Mouse (Mus musculus) CH12.LX (cell line): ENCODE measurements around the gene Doc2a. TPM values are rescaled to one million over a fixed set of nuclear protein-coding genes. Genes with fewer than 3 reads are reported as not detected.

ENCODE experiments used
- DNase-seq: peaks from one replicate; pipeline ENCODE4 v3.0.0-alpha.2; 2013; ENCODE audit errors: extremely low read depth
- H3K27ac ChIP-seq: 2 replicates; pipeline ENCODE4 v1.5.1; 2012; ENCODE audit warnings: low read depth, mild to moderate bottlenecking, control low read depth, moderate library complexity; ENCODE audit not compliant: insufficient read depth
- H3K27me3 ChIP-seq: replicated peaks from 2 replicates; pipeline ENCODE3; 2012; ENCODE audit warnings: inconsistent platforms
- H3K36me3 ChIP-seq, 2 experiments: replicated peaks in 1 of 2; 2 replicates each; pipeline versions ENCODE3 to v1.6.1; 2012; ENCODE audit warnings: inconsistent platforms in 1 of 2, low read length in 1 of 2, mild to moderate bottlenecking in 1 of 2, mixed read lengths in 1 of 2, moderate library complexity in 1 of 2; ENCODE audit not compliant: control insufficient read depth in 1 of 2, insufficient read depth in 1 of 2
- H3K4me1 ChIP-seq, 2 experiments: 2 replicates each; pipeline ENCODE4 v1.6.1; 2012; ENCODE audit warnings: inconsistent platforms in 1 of 2, moderate library complexity in 1 of 2; ENCODE audit not compliant: insufficient read depth in 2 of 2, control insufficient read depth in 1 of 2
- H3K4me2 ChIP-seq: 2 replicates; pipeline ENCODE4 v1.6.1; 2012; ENCODE audit warnings: low read depth, mild to moderate bottlenecking, control low read depth; ENCODE audit not compliant: poor library complexity, insufficient read depth, severe bottlenecking
- H3K4me3 ChIP-seq, 3 experiments: fragments of 150-350 bp in 1 of 3; sonication (generic) in 1 of 3; replicated peaks in 1 of 3; 2 replicates each; pipeline versions ENCODE3 to v1.5.1; 2011 to 2012; ENCODE audit warnings: low read depth in 2 of 3, low read length in 2 of 3, mild to moderate bottlenecking in 2 of 3, moderate library complexity in 2 of 3, control low read depth in 1 of 3, improper control_type of control experiment in 1 of 3, inconsistent platforms in 1 of 3, mixed read lengths in 1 of 3; ENCODE audit not compliant: poor library complexity in 1 of 3
- H3K79me2 ChIP-seq: replicated peaks from 2 replicates; pipeline ENCODE4 v1.6.1; 2012; ENCODE audit warnings: mild to moderate bottlenecking, moderate library complexity; ENCODE audit not compliant: control insufficient read depth, poor library complexity, insufficient read depth, severe bottlenecking; ENCODE audit errors: extremely low read depth
- H3K9ac ChIP-seq: 2 replicates; pipeline ENCODE4 v1.6.1; 2012; ENCODE audit warnings: low read depth, mild to moderate bottlenecking, control low read depth, moderate library complexity; ENCODE audit not compliant: insufficient read depth
- H3K9me3 ChIP-seq: replicated peaks from 2 replicates; pipeline ENCODE3; 2012; ENCODE audit warnings: low read length, inconsistent platforms, mixed read lengths
- BHLHE40 ChIP-seq: IDR thresholded peaks from 2 replicates; pipeline ENCODE4 v1.6.1; 2011; ENCODE audit warnings: mild to moderate bottlenecking, low read depth, low read length, improper control_type of control experiment
- CHD1 ChIP-seq: IDR thresholded peaks from 2 replicates; pipeline ENCODE4 v1.6.1; 2012; ENCODE audit warnings: low read depth, low read length, improper control_type of control experiment, inconsistent platforms
- CHD2 ChIP-seq: IDR thresholded peaks from 2 replicates; pipeline ENCODE4 v1.6.1; 2011; ENCODE audit warnings: low read length, improper control_type of control experiment
- CTCF ChIP-seq, 2 experiments: IDR thresholded peaks in 1 of 2; conservative IDR thresholded peaks in 1 of 2; 2 replicates each; pipeline ENCODE4 v1.5.1; 2011 to 2012; ENCODE audit warnings: low read depth in 2 of 2, low read length in 2 of 2, improper control_type of control experiment in 1 of 2, inconsistent platforms in 1 of 2, mild to moderate bottlenecking in 1 of 2, moderate library complexity in 1 of 2
- E2F4 ChIP-seq: IDR thresholded peaks from 2 replicates; pipeline ENCODE4 v1.6.1; 2011; ENCODE audit warnings: low read depth, low read length, improper control_type of control experiment; ENCODE audit not compliant: insufficient replicate concordance
- ELF1 ChIP-seq: IDR thresholded peaks from 2 replicates; pipeline ENCODE4 v1.6.1; 2014; ENCODE audit warnings: low read depth, mild to moderate bottlenecking, inconsistent platforms, low read length, improper control_type of control experiment
- ETS1 ChIP-seq: conservative IDR thresholded peaks from 2 replicates; pipeline ENCODE4 v1.6.1; 2012; ENCODE audit warnings: low read depth, mild to moderate bottlenecking, inconsistent platforms, low read length, improper control_type of control experiment, moderate library complexity
- GABPA ChIP-seq: IDR thresholded peaks from 2 replicates; pipeline ENCODE4 v1.6.1; 2012; ENCODE audit warnings: low read depth, low read length, improper control_type of control experiment, inconsistent platforms; ENCODE audit not compliant: insufficient replicate concordance
- HCFC1 ChIP-seq: IDR thresholded peaks from 2 replicates; pipeline ENCODE4 v1.6.1; 2012; ENCODE audit warnings: low read depth, mild to moderate bottlenecking, inconsistent platforms, low read length, improper control_type of control experiment
- IRF4 ChIP-seq: IDR thresholded peaks from 2 replicates; pipeline ENCODE4 v1.6.1; 2014; ENCODE audit warnings: low read depth, mild to moderate bottlenecking, inconsistent platforms, low read length, improper control_type of control experiment
- JUN ChIP-seq: IDR thresholded peaks from 2 replicates; pipeline ENCODE4 v1.6.1; 2011; ENCODE audit warnings: low read depth, mild to moderate bottlenecking, low read length, improper control_type of control experiment, moderate library complexity; ENCODE audit not compliant: insufficient read depth
- JUND ChIP-seq: conservative IDR thresholded peaks from 2 replicates; pipeline ENCODE4 v1.6.1; 2011; ENCODE audit warnings: low read depth, low read length, improper control_type of control experiment
- KAT2A ChIP-seq: IDR thresholded peaks from 2 replicates; pipeline ENCODE4 v1.6.1; 2012; ENCODE audit warnings: low read length, improper control_type of control experiment, inconsistent platforms; ENCODE audit not compliant: insufficient replicate concordance
- MAZ ChIP-seq: IDR thresholded peaks from 2 replicates; pipeline ENCODE4 v1.6.1; 2012; ENCODE audit warnings: low read depth, mild to moderate bottlenecking, inconsistent platforms, low read length, improper control_type of control experiment, moderate library complexity
- MEF2A ChIP-seq: IDR thresholded peaks from 2 replicates; pipeline ENCODE4 v1.6.1; 2014; ENCODE audit warnings: low read depth, mild to moderate bottlenecking, inconsistent platforms, low read length, improper control_type of control experiment, borderline replicate concordance
- MXI1 ChIP-seq: IDR thresholded peaks from 2 replicates; pipeline ENCODE4 v1.6.1; 2011; ENCODE audit warnings: mild to moderate bottlenecking, low read depth, low read length, improper control_type of control experiment
- MYC ChIP-seq: IDR thresholded peaks from 2 replicates; pipeline ENCODE4 v1.6.1; 2011; ENCODE audit warnings: low read depth, mild to moderate bottlenecking, improper control_type of control experiment, low read length
- NELFE ChIP-seq: IDR thresholded peaks from 2 replicates; pipeline ENCODE4 v1.6.1; 2011; ENCODE audit warnings: low read depth, low read length, improper control_type of control experiment
- NRF1 ChIP-seq: IDR thresholded peaks from 2 replicates; pipeline ENCODE4 v1.6.1; 2014; ENCODE audit warnings: low read depth, mild to moderate bottlenecking, inconsistent platforms, low read length, improper control_type of control experiment, moderate library complexity
- PAX5 ChIP-seq: IDR thresholded peaks from 2 replicates; pipeline ENCODE4 v1.6.1; 2012; ENCODE audit warnings: low read length, inconsistent platforms, mixed read lengths
- POLR2A ChIP-seq: IDR thresholded peaks from 2 replicates; pipeline ENCODE4 v1.6.1; 2011; ENCODE audit warnings: low read depth, mild to moderate bottlenecking, improper control_type of control experiment, low read length
- POLR2AphosphoS2 ChIP-seq: IDR thresholded peaks from 2 replicates; pipeline ENCODE4 v1.6.1; 2011; ENCODE audit warnings: low read depth, low read length, improper control_type of control experiment
- RAD21 ChIP-seq: IDR thresholded peaks from 2 replicates; pipeline ENCODE4 v1.6.1; 2011; ENCODE audit warnings: low read depth, mild to moderate bottlenecking, low read length, improper control_type of control experiment, moderate library complexity
- RCOR1 ChIP-seq: conservative IDR thresholded peaks from 2 replicates; pipeline ENCODE4 v1.6.1; 2012; ENCODE audit warnings: low read depth, mild to moderate bottlenecking, inconsistent platforms, low read length, improper control_type of control experiment
- SIN3A ChIP-seq: IDR thresholded peaks from 2 replicates; pipeline ENCODE4 v1.6.1; 2012; ENCODE audit warnings: low read length, improper control_type of control experiment, inconsistent platforms
- TBP ChIP-seq: conservative IDR thresholded peaks from 2 replicates; pipeline ENCODE4 v1.6.1; 2011; ENCODE audit warnings: low read depth, low read length, improper control_type of control experiment
- TCF12 ChIP-seq: IDR thresholded peaks from 2 replicates; pipeline ENCODE4 v1.6.1; 2014; ENCODE audit warnings: low read depth, mild to moderate bottlenecking, inconsistent platforms, low read length, improper control_type of control experiment
- UBTF ChIP-seq: IDR thresholded peaks from 2 replicates; pipeline ENCODE4 v1.6.1; 2012; ENCODE audit warnings: low read depth, mild to moderate bottlenecking, inconsistent platforms, low read length, improper control_type of control experiment, moderate library complexity
- USF1 ChIP-seq: IDR thresholded peaks from 2 replicates; pipeline ENCODE4 v1.6.1; 2014; ENCODE audit warnings: low read depth, mild to moderate bottlenecking, inconsistent platforms, low read length, improper control_type of control experiment
- USF2 ChIP-seq: conservative IDR thresholded peaks from 2 replicates; pipeline ENCODE4 v1.6.1; 2011; ENCODE audit warnings: low read depth, low read length, improper control_type of control experiment
- ZC3H11A ChIP-seq: IDR thresholded peaks from 2 replicates; pipeline ENCODE4 v1.6.1; 2012; ENCODE audit warnings: low read depth, mild to moderate bottlenecking, inconsistent platforms, low read length, improper control_type of control experiment
- ZKSCAN1 ChIP-seq: IDR thresholded peaks from 2 replicates; pipeline ENCODE4 v1.6.1; 2012; ENCODE audit warnings: low read depth, inconsistent platforms, low read length, improper control_type of control experiment, borderline replicate concordance
- ZMIZ1 ChIP-seq: IDR thresholded peaks from 2 replicates; pipeline ENCODE4 v1.6.1; 2012; ENCODE audit warnings: low read depth, mild to moderate bottlenecking, inconsistent platforms, low read length, improper control_type of control experiment
- ZNF384 ChIP-seq: IDR thresholded peaks from 2 replicates; pipeline ENCODE4 v1.6.1; 2012; ENCODE audit warnings: low read depth, low read length, improper control_type of control experiment, inconsistent platforms
- dilution Hi-C: fragments of 300-500 bp; cut with MboI; formaldehyde crosslinking; loops from 2 replicates; pipeline ENCODE4 v1.14.3; 2020; ENCODE audit warnings: low sequenced_read_pairs; ENCODE audit not compliant: extremely low pct_unique_long_range_greater_than_20kb, extremely low pct_ligation_motif_present
- in situ Hi-C: fragments of 300-500 bp; cut with MboI; formaldehyde crosslinking; loops from 3 replicates; pipeline ENCODE4 v1.14.3; 2019; ENCODE audit warnings: low sequenced_read_pairs, low pct_ligation_motif_present, low pct_unique_long_range_greater_than_20kb, mixed read lengths
- polyA plus RNA-seq: library from polyadenylated mRNA; unstranded; fragments of >175 nt; gene quantifications from 2 replicates; pipeline ENCODE4 v1.2.1, GENCODE M21; 2012; ENCODE audit warnings: low read depth; ENCODE audit not compliant: insufficient read length
- total RNA-seq, 2 experiments: library from RNA; depleted of rRNA; stranded (reverse); fragments of 300-350 nt in 1 of 2; fragments of >200 nt in 1 of 2; gene quantifications; 2 replicates each; pipeline ENCODE4 v1.2.3; 2012 to 2014

The Doc2a gene
- total and polyA plus RNA-seq, 3 experiments: 1.9 TPM; not detected in 2

DNA sequence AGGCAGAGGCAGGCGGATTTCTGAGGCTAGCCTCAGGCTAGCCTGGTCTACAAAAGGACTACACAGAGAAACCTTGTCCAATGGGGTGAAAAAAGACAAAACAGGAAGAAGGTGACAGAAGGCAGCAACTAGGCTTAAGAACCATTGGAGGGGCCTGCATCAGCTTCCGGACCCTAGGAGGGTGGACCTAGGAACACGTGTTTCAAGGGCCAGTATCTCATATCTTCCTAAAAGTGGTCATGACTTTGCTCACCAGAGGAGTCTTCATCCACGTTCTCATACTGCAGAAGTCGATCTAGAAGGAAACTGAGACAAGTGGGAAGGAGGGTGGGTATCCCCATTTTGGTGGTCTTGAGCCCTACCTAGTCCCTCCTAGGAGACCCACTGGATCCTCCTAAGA lies 13.8 kb downstream of the Doc2a start (continued):
- TF ChIP-seq PAX5 (no peak), SIN3A (peak; percentile 69), HCFC1 (no peak), TBP (0 out of 2 replicates have a peak, but pooled peaks have one; percentile 44), CTCF (conservative IDR thresholded peaks at IDR 0.05 in 1 of 2, IDR thresholded peaks at IDR 0.05 in 1 of 2; ENCODE audit: low read depth in 2 of 2, low read length in 2 of 2) (no peak), ZNF384 (no peak), BHLHE40 (no peak), MAZ (no peak), E2F4 (no peak)

- H3K9me3 ChIP-seq: no peaks in the 10 kb centered on the region
- H3K27ac ChIP-seq: peak within 1 kb of the TSS; percentile 39
- no peaks in the 10 kb centered on the region for H3K27me3 ChIP-seq
- H3K79me2 ChIP-seq: peaks cover 32% of the 10 kb centered on the region
- peak within 1 kb of the TSS; percentile 78 for H3K4me2 ChIP-seq
- H3K9ac ChIP-seq: peak within 1 kb of the TSS; percentile 93
- in situ Hi-C loops (no loop called here), dilution Hi-C loops (no loop called here)
- peaks cover 5 to 58% of the 10 kb centered on the region in 2 experiments for H3K4me1 ChIP-seq
- H3K4me3 ChIP-seq: peak within 1 kb of the TSS; percentile 84 to 87 (median 85)
- peak; percentile 96 for DNase-seq
- peaks cover 55 to 73% of the 10 kb centered on the region in 2 experiments for H3K36me3 ChIP-seq
- TF ChIP-seq MYC: no peak; the same call in 1 of the 2 replicates
- TF ChIP-seq CHD1: no peak
- TF ChIP-seq MEF2A: peak; percentile 29; the same call in 1 of the 2 replicates
- peak; percentile 63; the same call in 1 of the 2 replicates for TF ChIP-seq TCF12
- no peak for TF ChIP-seq RAD21
- no peak for TF ChIP-seq NRF1
- no peak for TF ChIP-seq USF1
- peak; percentile 95 for TF ChIP-seq ELF1
- TF ChIP-seq BHLHE40: no peak
- peak; percentile 61 for TF ChIP-seq NELFE
- TF ChIP-seq E2F4: 0 out of 2 replicates have a peak, but pooled peaks have one; percentile 39
- TF ChIP-seq ZNF384: no peak
- no peak for TF ChIP-seq MXI1
- TF ChIP-seq SIN3A: peak; percentile 30; the same call in 1 of the 2 replicates
- TF ChIP-seq CHD2: peak; percentile 6; the same call in 1 of the 2 replicates
- TF ChIP-seq POLR2AphosphoS2: no peak; the same call in none of the 2 replicates
- TF ChIP-seq RCOR1: 0 out of 2 replicates have a peak, but pooled peaks have one; percentile 12
- TF ChIP-seq ZKSCAN1: no peak
- peak; percentile 61 for TF ChIP-seq IRF4
- TF ChIP-seq POLR2A: peak; percentile 84
- peak; percentile 45; the same call in 1 of the 2 replicates for TF ChIP-seq ZMIZ1
- TF ChIP-seq ETS1: no peak
- no peak for TF ChIP-seq USF2
- peak; percentile 88; the same call in 1 of the 2 replicates for TF ChIP-seq KAT2A
- TF ChIP-seq UBTF: no peak
- TF ChIP-seq JUND: no peak
- peak; percentile 37; the same call in 1 of the 2 replicates for TF ChIP-seq GABPA
- no peak for TF ChIP-seq JUN
- TF ChIP-seq CTCF (conservative IDR thresholded peaks at IDR 0.05 in 1 of 2, IDR thresholded peaks at IDR 0.05 in 1 of 2; ENCODE audit: low read depth in 2 of 2, low read length in 2 of 2): no peak
- peak; percentile 40; the same call in 1 of the 2 replicates for TF ChIP-seq TBP
- peak; percentile 85 for TF ChIP-seq MAZ
- peak; percentile 95 for TF ChIP-seq HCFC1
- TF ChIP-seq ZC3H11A: no peak
Observed at GRCm38 (mm10) chr7:126861429-126862130, 14.4 kb downstream of the Doc2a start, which contains the start of gene Hirip3. Gene Hirip3 (plus strand): TSS chr7:126861972.
